Mouse (Mus musculus): ENCODE measurements around the gene Ptov1.

DNA sequence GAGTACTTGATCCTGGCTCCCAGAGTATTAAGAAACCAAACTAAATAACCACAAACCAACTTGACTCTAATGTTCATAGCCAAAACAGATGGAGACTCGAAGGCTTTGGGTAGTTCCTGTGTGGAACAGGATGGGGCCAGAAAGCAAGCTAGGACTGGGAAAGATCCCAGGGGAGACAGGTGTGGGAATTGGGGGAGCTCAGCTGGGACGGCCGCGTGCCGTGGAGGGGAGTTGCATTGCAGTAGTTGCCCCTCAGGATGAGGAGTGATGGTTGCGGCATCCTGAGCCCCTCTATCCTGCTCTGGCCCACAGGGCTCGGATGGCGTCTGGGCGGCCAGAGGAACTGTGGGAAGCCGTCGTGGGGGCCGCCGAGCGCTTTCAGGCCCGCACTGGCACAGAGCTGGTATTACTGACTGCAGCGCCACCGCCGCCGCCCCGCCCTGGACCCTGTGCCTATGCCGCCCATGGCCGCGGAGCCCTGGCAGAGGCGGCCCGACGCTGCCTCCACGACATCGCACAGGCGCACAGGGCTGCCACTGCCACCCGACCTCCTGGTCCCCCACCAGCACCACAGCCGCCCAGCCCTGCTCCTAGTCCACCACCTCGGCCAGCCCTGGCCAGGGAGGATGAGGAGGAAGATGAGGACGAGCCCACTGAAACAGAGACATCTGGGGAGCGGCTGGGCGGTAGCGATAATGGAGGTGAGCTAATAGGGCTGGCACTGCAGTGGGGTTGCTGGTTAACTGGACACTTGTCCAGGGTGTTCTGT is 17.1 kb downstream of the Ptov1 start:
- TF ChIP-seq CTCF (IDR thresholded peaks at IDR 0.05; ENCODE audit: extremely low read depth, insufficient read length, insufficient replicate concordance, low read depth, low read length) (no peak), POLR2A (IDR thresholded peaks at IDR 0.05; ENCODE audit: low read depth, low read length) (no peak)
